Mouse (Mus musculus) lung, postnatal 0 days (tissue): ENCODE measurements around the gene Clec4b2.

ENCODE experiments used
- CTCF ChIP-seq: IDR thresholded peaks from 2 replicates; pipeline ENCODE4 v1.5.1; 2016; ENCODE audit warnings: antibody characterized with exemption, mild to moderate bottlenecking
- EP300 ChIP-seq: IDR thresholded peaks from 2 replicates; pipeline ENCODE4 v1.6.1; 2016; ENCODE audit warnings: antibody characterized with exemption, mild to moderate bottlenecking, control low read depth

GRCm38 (mm10) chr6:123175549-123175948 lies 2.9 kb downstream of the Clec4b2 start:
- TF ChIP-seq CTCF (no peak), EP300 (no peak)
